Mouse (Mus musculus): ENCODE data around the gene A430005L14Rik. TPM values are rescaled to one million over a fixed set of nuclear protein-coding genes. Genes with fewer than 3 reads are reported as not detected.

The A430005L14Rik gene
- 74.9 TPM for polyA plus RNA-seq (2017; shearing (Covaris generic))

GRCm38 (mm10) chr4:153956569-153957405 lies at the start of gene A430005L14Rik:
A430005L14Rik (plus strand) TSS chr4:153957237.

GRCm38 (mm10) chr4:153974431-153975291 lies 17.6 kb downstream of the A430005L14Rik start, which contains the start of the genes Dffb and Cep104:
Dffb (minus strand) TSS chr4:153975126.
Cep104 (plus strand) TSS chr4:153975194.

Other genes starting within 250 kb of the A430005L14Rik start
- gene Dffb, start 17.9 kb downstream of the A430005L14Rik start, polyA plus RNA-seq (2017; shearing (Covaris generic)) = 23.0 TPM
- 13.5 TPM for gene Cep104, start 18.0 kb downstream of the A430005L14Rik start, polyA plus RNA-seq (2017; shearing (Covaris generic))
- gene Lrrc47, start 54.5 kb downstream of the A430005L14Rik start, polyA plus RNA-seq (2017; shearing (Covaris generic)) = 57.1 TPM
- 0.18 TPM for gene Smim1, start 69.0 kb downstream of the A430005L14Rik start, polyA plus RNA-seq (2017; shearing (Covaris generic))
- not detected for gene Ccdc27, start 85.4 kb downstream of the A430005L14Rik start, polyA plus RNA-seq (2017; shearing (Covaris generic))
- gene Trp73, start 183.0 kb downstream of the A430005L14Rik start, polyA plus RNA-seq (2017; shearing (Covaris generic)) = not detected
- gene Wrap73, start 185.1 kb downstream of the A430005L14Rik start, polyA plus RNA-seq (2017; shearing (Covaris generic)) = 38.4 TPM
- gene Tprgl, start 203.4 kb downstream of the A430005L14Rik start, polyA plus RNA-seq (2017; shearing (Covaris generic)) = 376 TPM
- gene Megf6, start 213.5 kb downstream of the A430005L14Rik start, polyA plus RNA-seq (2017; shearing (Covaris generic)) = 0.38 TPM

Data from CD4-positive, CD25-positive, alpha-beta regulatory T cell (primary cell).